Mouse (Mus musculus): Measurements from ENCODE around the gene Ermap.
A peak's percentile ranks its signal among the peaks of the same experiment; 100 is the strongest.

Ermap gene

DNA sequence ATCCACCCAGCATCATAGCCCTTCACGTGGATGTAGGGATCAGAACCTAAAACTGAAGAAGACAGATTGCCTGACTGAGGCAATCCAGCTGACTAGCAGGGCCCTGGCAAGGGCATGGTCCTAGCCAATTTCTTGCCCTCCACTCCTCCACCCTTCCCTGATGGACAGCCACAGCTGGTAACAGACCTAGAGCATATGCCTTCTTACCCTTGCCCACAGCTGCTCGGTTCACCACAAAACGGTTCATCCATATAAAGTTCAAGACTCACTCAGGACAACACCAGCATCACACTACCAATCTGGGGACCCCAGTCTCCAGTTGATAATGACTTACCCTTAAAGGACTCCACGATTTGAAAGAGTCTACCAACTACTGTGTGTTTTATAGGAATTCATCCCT, 4.0 kb downstream of the Ermap start:
- DNase-seq (ENCODE audit: low read depth): no peak

DNA sequence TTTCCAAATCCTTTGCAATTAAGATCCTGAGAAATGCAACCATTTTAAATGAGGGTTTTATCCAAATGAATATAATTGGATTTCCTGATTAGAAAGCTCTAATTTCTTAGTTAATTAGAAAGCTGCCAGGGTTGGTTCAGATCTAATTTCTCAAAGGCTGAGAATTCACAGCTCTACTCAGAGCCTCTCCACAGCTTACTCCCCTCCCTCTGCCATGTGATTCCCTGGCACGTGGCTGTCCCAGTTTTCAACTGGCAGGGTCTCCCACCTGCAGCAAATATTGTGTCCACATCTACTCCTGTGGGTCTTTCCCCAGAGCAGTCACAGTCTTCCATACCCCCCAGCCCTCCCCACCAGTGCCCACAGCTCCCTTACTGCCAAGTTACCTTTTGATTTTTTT, 6.3 kb downstream of the Ermap start:
- DNase-seq (ENCODE audit: low read depth): no peak

DNA sequence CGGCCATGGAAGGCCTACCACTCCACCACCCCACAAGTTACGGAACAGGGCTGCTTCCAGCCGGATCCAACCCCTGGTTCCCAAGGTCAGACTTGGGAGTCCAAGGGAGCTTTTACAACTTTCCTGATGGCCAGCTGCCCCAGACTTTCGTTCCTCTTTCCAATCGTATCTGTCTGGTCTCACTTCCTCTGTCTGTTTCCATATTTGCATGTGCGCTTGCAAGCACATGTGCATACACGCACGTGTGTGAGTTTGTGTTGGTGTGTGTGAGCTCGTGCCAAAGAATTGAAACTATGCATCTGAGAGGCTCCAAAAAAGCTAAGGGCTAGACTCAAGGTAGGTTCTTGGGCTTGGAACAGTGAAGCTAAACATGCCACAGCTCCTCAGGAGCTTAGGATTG, 8.4 kb downstream of the Ermap start:
- DNase-seq (ENCODE audit: low read depth): no peak

DNA sequence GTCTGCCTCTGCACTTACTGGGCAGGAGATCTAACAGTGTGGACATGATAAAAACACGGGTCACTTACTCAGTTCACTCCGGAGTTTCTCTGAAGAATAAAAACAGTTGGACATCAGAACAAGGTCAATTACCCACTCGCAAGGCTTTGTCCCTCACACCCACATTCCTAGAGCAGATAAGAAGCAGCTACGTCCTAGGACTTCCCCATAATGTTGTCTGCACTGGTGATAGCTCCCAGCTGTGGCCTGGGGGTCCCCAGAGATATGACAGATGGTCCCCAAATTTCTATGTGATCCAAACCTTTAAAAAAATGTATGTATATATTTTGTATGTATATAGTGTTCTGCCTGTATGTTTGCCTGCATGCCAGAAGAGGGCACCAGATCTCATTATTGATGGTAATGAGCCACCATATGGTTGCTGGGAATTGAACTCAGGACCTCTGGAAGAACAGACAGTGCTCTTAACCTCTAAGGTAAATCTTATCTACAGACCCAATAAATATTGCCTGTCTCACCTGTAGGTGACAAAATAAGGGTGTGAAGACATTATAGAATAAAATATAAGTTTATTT, 9.6 kb downstream of the Ermap start:
- DNase-seq (ENCODE audit: low read depth): no peak

DNA sequence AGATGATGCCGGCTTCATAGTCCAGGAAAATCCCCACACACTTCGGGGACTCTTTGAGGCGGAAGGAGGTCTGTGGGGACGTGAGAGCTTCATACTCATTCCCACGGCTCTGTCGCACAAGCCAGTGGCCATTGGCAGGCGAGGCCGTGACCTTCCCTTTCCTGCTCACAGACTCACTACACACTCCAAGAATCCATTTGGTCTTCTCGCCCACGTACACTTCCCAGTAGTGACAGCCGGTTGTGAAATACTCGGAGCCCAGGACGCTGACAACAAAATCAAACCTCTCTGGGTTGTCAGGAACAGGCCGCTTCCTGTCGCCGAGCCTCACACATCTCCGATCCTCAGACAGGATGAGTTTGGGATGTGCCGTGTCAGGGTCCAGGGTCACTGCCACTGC, 11.5 kb downstream of the Ermap start:
- DNase-seq (ENCODE audit: low read depth): no peak

DNA sequence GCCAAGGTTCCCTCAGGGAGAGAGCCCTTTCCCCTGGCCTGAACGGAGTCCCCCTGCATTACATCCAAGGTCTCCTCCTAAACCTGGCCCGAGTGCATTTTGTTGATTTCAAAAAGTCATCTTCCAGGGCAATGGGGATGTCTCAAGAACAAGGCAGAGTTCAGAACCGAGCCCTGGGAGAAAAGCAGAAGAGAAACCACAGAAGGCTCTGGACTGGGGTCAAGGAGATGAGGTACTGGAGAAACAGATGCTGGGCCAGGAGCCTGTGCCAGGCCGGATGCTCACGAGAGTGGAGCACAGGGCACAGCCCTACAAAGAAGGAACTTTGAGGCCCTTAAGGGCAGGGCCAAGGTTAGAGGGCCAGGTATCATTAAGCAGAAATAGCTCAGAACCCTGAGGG, 12.1 kb downstream of the Ermap start:
- no peak for DNase-seq (ENCODE audit: low read depth)

DNA sequence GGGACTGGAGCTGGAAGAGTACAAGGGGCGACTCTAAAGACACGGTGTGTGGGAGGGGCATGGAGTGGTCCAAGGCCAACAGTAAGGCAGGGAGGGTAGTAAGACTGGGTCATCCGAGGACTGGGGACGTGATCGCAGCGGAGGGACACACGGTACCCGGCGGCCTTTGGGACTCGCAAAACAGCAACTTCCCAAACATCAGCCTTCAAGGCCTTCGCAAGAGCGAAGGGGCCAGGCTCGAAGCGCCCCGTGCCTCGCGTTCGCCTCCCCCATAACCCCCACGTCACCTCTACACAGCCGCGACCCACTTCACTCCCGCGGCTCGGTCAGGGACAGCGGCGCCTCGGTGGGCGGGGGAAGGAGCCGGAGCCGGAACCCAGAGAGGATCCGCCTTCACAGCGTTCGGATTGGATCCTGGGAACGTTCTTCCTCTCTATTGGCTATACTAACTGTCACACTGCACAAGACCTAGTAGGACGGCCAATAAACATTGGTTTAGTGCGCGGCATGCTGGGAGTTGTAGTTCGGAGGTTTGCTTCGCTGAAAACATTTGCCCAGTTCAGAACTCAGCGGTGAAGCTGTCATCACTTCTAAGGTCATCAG, 15.9 kb downstream of the Ermap start, which contains the start of gene Zfp691:
TSS of gene Zfp691 (minus strand) at position 345 of the 603 bp plus-strand sequence.
- DNase-seq (ENCODE audit: low read depth): peak; percentile 95

DNA sequence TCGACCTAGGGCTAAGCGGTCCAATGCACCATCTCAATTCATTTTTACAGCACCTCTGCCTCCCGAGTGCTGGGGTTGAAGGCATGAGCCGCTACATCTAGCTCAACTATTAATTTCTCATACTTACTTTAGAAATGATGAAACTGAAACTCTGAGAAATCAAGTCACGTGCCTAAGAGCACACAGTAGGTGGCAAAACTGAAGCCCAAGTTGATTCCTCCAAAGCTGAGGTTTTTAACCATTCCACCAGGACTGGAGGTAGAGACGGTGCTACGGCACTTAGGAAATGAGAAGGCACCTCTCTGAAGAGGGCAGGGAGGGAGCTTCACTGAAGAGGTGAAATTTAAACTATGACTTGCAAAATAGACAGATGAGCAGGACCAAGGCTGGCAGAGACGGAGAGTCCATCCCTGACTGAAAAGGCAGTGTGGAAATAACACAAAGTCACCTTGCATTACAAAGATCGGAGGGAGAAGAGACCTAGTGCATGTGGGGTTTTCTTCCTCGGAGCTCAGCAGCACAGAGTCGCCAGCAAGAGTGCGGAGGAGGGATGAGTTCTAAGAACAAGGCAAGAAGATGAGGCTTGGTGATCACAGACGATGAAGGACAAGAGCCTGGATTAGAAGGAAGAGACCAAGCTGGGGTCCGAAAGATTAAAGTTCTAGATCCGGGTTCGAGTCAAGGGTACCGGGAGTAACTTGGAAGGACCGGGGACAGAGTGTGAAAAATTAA, 16.7 kb downstream of the Ermap start:
- DNase-seq (ENCODE audit: low read depth): no peak

DNA sequence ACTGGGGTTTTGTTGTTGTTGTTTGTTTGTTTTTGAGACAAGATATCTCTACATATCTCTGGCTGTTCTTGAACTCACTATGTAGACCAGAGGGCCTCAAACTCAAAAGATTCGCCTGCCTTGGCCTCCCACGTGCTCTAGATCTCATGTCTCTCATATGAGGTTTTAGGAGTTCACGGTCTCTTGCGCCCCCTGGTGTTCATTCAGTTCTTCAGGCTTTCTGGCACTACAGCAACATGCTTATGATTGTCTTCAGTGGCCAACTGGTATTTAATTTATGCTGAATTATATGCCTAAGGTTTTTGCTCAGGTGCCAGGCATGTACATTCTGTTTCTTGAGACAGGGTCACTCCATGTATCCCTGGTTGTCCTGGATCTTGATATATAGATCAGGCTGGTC, 22.1 kb downstream of the Ermap start:
- DNase-seq (ENCODE audit: low read depth): peak; percentile 53

DNA sequence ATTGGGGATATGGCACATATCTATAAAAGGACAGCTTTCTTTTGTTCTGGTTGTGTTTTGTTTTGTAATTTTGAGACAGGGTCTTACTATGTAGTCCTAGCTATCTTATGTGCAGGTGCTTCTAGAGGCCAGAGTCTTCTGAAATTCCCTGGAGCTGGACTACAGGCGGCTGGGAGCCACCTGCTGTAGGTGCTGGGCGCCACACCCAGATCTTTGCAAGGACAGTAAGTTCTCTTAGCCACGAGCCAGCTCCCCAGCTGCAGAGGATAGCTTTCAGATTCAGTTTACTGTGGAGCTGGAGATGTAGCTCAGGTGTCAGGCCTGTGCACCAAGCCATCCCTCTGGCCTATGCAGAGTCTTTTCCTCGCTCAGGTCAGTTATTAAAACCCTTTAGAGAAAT, 22.7 kb downstream of the Ermap start:
- no peak for DNase-seq (ENCODE audit: low read depth)

DNA sequence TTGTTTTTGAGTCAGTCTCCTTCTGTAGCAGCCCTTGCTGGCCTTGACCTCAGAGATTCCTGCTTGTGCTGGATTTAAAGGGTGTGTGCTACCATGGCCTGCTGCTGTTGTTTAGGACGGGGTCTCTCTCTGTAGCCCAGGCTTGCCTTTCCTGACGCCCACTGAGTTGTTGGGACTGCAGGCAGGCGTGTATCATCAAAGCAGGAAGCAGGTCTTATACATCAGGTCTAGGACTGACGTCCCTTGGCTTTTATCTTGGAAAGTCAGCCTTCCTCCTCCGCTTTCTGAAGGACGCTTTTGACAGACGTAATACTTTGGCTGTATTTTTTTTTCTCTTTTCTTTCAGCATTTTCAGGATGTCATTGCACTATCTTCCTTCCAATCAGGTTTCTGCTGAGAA, 23.9 kb downstream of the Ermap start:
- DNase-seq (ENCODE audit: low read depth): no peak

DNA sequence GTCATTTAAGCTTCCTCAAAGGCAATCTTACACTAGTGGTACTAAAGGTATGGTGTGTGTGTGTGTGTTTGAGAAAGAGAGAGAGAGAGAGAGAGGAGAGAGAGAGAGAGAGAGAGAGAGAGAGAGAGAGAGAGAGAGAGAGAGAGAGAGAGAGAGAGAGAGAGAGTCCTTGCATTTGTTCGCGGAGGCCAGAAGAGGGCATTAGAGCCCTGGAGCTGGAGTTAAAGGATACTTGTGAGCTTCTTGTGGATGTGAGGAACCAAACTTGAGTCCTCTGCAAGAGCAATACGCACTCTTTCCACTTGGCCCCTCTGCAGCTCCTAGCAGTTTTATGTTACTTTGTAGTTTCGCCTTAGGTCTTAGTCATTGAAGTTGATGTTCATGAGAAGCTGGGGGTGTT, 26.8 kb downstream of the Ermap start:
- DNase-seq (ENCODE audit: low read depth): no peak

DNA sequence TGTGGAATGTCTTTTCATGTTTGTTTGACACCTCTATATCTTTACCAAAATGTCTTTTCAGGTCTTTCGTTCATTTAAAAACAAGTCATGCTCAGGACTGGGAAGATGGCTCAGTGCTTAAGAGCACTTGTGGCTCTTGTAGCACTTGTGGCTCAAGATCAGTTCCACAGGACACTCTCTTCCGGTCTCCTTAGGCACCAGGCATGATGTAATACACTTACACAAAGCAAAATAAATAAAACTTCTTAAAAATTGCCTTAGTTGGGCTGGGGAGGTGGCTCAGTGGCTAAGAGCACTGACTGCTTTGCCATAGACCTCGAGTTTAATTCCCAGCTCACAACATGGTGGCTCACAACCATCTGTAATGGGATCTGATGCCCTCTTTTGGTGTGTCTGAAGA, 28.5 kb downstream of the Ermap start:
- DNase-seq (ENCODE audit: low read depth): no peak

DNA sequence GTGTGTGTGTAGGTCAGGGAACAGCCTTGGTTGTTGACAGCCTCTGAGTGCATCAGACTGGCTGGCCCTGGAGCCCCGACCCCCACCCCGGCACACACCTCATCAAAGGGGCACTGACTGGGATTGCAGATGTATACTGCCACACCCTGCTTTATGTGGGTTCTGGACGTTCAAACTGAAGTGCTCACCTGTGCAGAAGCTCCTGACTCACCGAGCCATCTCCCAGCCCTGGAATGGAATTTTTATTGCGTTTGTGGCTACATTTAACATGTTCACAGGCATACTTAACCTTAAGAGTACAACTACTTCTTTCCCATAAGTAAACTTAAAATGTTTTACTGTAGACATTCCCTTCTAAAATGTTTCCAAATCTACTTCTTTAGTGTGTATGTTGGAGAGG, 31.9 kb downstream of the Ermap start:
- no peak for DNase-seq (ENCODE audit: low read depth)

DNA sequence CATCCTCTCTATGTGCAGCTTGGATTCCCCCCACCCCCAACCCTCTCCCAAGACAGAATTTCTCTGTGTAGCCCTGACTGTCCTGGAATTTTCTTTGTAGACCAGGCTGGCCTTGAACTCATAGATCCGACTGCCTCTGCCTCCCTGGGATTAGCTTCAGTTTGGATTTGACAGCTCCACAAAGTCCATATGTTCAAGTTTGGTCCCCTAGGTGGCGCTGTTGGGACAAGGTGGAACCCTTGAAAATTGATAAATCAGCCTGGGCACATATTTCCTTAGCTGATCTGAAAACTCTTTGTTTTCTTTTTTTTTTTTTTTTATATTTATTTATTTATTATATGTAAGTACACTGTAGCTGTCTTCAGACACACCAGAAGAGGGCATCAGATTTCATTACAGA, 32.6 kb downstream of the Ermap start:
- no peak for DNase-seq (ENCODE audit: low read depth)

DNA sequence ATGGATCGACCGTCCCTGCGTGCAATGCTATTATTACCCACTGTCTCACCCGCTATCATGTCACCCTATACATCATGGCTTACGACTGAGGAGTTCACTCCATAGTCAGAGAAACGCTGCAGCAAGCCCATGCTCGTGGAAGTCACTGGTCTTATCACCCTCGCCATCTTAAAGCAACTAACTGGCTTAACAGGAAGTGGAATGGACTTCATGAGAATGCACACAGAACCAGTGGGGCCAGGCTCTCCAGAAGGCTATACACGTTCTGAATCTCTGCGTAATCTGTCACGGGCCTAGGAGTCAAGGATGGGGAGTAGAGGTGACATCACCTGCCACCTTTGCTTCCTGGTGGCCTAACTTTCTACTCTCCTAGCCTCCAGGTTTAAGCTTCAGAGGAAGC, 41.1 kb downstream of the Ermap start:
- no peak for DNase-seq (ENCODE audit: low read depth)

DNA sequence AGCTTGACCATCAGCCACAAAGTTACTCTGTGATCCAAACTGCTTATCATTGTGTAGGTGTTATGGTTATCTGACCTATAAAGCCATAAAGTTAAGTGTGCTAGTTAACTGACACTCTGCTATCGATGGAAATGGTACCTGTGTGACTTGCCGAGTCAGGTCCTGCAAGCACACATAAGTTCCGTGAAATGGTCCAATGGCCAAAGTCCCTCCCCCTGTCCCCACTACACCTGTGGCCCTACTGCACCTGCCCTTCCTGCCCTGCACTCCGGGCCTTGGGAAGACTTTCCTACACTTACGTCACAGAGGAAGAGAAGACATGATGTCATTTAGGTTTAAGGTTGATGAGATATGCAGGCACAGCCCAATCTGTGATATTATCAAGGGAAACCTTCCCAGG, 42.5 kb downstream of the Ermap start:
- no peak for DNase-seq (ENCODE audit: low read depth)

DNA sequence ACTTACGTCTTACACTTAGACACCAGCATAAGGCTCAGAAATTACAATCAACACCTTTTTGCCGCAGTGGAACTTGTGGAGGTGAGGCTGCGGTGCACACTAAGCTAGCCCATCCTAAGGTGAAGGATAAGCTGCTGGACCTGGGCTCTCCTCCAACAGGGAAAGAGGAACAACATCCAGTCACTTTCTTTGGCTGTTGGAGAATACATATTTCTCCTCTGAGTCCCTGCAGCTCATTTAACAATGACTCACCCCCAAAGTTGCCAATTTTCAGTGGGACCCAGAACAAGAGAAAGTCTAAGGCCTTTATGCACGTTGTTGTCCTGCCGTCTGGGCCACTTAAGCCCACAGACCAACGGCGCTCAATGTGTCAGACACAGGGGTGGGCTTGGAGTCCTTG, 43.0 kb downstream of the Ermap start:
- DNase-seq (ENCODE audit: low read depth): peak; percentile 73

DNA sequence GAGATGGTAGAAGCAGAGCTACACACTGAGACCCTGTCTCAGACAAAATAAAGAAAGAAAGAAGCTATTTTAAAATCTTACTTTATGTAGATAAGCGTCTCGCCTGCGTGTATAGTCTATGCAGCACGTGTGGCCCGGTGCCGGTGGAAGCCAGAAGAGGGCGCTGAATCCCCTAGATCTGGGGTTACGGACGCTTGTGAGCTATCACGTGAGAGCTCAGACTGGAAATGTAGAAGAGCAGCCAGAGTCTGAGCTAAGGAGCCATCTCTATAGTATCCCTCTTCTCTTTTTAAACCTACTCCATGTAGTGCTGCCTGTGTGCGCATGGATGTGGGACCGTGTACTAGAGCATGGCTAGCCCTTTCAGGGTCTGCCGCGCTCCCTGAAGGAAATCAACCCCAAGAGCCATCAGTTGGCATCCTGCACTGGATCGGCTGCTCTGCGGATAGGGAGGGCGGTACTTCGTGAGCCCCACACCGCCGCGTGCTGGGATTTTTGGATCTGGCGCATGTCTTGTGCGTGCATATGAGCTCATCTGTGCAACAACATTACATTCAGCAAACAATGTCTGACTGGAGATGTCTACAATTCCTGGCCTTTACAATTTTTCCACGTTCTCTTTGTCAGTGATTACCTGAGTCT, 47.5 kb downstream of the Ermap start:
- DNase-seq (ENCODE audit: low read depth): no peak

DNA sequence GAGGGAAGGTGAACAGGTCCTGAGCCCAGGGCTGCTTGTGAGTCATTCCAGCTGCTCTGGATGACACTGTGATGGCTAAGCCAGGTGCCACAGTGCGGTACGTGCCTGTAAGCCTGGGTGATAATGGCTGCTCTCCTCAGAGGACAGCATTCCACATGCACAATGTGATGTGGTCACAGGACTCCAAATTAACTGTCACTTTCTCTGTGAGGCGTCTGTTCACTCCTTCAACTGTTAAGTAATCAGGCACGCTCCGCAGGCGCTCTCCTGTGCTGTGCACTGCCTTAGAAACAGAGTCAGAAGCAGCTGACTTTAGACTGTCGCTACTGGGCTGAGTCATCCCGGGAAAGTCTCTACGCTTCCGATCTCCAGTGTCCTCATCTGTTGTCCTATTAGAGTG, 48.6 kb downstream of the Ermap start:
- DNase-seq (ENCODE audit: low read depth): no peak

DNA sequence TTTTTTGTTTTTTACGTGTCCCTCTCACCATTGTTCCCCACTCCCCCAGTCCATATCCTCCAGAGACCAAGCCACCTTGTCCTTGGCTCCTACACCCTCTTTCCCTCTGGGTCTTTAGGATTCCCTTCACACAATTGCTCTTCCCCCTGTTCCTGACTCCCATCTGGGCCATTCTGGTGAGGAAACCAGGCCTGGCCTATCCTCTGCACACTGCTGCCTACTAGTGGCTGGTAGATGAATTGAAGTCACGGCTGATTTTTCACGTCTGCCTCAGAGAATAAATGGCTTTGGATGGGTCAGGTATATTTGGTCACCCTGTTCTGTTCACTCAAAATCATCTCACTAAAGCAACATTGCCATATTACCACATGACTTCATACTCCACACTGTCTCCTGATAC, 49.7 kb downstream of the Ermap start:
- no peak for DNase-seq (ENCODE audit: low read depth)

DNA sequence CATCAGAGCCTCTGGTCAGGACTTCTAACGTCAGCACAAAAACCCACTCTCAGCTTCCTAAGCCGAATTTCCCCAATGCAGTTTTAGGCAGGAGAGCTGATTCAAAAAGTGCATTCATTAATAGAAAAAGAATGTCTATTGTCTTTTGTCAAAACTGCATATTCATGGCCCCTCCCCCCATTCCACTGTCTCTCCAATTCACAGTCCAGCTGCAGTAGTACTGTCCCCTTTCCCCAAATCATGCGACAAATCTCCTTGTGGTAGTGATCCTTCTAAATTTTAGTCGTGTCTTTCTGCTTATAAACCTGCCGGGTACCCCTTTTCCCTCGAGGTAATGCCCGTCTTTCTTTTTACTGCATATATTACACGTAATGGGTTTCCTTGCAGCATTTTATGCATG, 51.0 kb downstream of the Ermap start:
- no peak for DNase-seq (ENCODE audit: low read depth)

DNA sequence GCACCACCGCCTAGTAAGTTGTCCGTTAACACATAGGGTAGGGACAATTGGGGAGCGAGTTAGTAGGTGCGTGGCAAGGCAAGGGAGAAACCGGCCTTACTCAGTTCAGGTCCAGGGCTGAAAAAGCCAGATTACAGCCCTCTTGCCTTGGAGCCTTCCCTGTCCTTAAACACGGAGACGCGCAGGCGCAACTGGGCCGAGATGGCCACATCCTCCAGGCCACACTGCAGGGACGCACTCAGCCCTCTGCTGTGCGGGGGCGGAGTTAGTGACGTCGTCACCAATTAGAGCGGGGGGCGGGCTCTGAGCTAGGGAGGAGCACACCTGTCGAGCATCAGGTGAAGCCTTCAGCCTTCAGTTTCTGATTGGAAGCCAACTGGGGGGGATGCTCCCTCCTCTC, 51.6 kb downstream of the Ermap start:
- no peak for DNase-seq (ENCODE audit: low read depth)
